In the genomic region with DNA sequence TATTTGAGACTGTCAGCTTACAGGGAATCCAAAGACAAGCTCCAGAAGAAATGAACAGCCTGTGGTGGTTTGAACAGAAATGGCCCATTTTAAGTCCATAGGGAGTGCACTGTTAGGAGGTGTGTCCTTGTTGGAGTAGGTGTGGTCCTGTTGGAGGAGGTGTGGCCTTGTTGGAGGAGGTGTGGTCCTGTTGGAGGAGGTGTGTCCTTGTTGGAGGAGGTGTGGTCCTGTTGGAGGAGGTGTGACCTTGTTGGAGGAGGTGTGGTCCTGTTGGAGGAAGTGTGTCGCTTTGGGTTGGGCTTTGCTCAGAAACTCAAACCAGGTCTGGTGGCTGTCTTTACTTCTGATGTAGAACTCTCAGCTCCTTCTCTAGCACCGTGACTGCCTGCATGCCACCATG, we compare ENCODE assay signal across 12 mouse cellular contexts. TPM values are rescaled to one million over a fixed set of nuclear protein-coding genes. Genes with fewer than 3 reads are reported as not detected.
DNase-seq lines count a peak whose midpoint lies in the region; ATAC-seq and TF ChIP-seq lines count a peak whose summit lies in the region.
"Had no signal": no experiment of that assay in that cellular context is flagged by ENCODE, and none has a peak within 500 bp of the region (broad histone marks: within the 10 kb centered on the region; RNA-seq: fewer than 3 reads in every experiment).

No protein-coding gene starts in this region.

- in situ Hi-C loops in CH12.LX (cut with MboI; ENCODE audit: low pct_ligation_motif_present, low pct_unique_long_range_greater_than_20kb, low sequenced_read_pairs) = no loop called here

- peak overlapping the region; percentile 70 for H3K4me2 ChIP-seq in CH12.LX (ENCODE audit: insufficient read depth, low read depth, poor library complexity, severe bottlenecking)
- H3K4me2 ChIP-seq in liver, embryonic 14.5 days (ENCODE audit: low read depth) = no peak overlapping the region
- no peak overlapping the region for H3K4me2 ChIP-seq in midbrain, embryonic 16.5 days (ENCODE audit: low read length)
- H3K4me2 ChIP-seq: limb, embryonic 12.5 days; midbrain, embryonic 11.5 days had no signal

- ATAC-seq in liver, embryonic 14.5 days (ENCODE audit: insufficient read depth) = peak; percentile 84
- no peak for ATAC-seq in midbrain, embryonic 16.5 days

- H3K79me2 ChIP-seq in CH12.LX (replicated peaks; ENCODE audit: control insufficient read depth, extremely low read depth, insufficient read depth, poor library complexity, severe bottlenecking) = no peaks in the 10 kb centered on the region

- 11% methylated on average over 2 of the region's 2 CpGs for WGBS in liver, embryonic 14.5 days (ENCODE audit: insufficient replicate concordance)
- 56% methylated on average over 2 of the region's 2 CpGs for WGBS in midbrain, embryonic 16.5 days

- H3K4me3 ChIP-seq in CH12.LX (replicated peaks in 1 of 3; ENCODE audit: low read depth in 2 of 3, low read length in 2 of 3, poor library complexity in 1 of 3) = peak overlapping the region in 2 of 3 experiments; percentile 31 to 32
- no peak overlapping the region for H3K4me3 ChIP-seq in liver, embryonic 14.5 days (ENCODE audit: insufficient read depth in 1 of 2, low read depth in 2 of 2, low read length in 2 of 2)
- H3K4me3 ChIP-seq in midbrain, embryonic 16.5 days (ENCODE audit: low read depth, low read length) = no peak overlapping the region
- H3K4me3 ChIP-seq: embryonic facial prominence, embryonic 10.5 days; limb, embryonic 12.5 days had no signal

- TF ChIP-seq CTCF in CH12.LX (conservative IDR thresholded peaks at IDR 0.05 in 1 of 2, IDR thresholded peaks at IDR 0.05 in 1 of 2; ENCODE audit: low read depth in 2 of 2, low read length in 2 of 2) = no peak
- no peak for TF ChIP-seq CTCF in liver, embryonic 14.5 days (IDR thresholded peaks at IDR 0.05; ENCODE audit: low read depth)

- no peak for TF ChIP-seq RAD21 in CH12.LX (IDR thresholded peaks at IDR 0.05; ENCODE audit: low read depth, low read length)

- dilution Hi-C loops in CH12.LX (cut with MboI; ENCODE audit: extremely low pct_ligation_motif_present, extremely low pct_unique_long_range_greater_than_20kb, low sequenced_read_pairs) = no loop called here

- H3K27ac ChIP-seq in CH12.LX (ENCODE audit: insufficient read depth, low read depth) = no peak overlapping the region
- no peak overlapping the region for H3K27ac ChIP-seq in liver, embryonic 14.5 days
- no peak overlapping the region for H3K27ac ChIP-seq in midbrain, embryonic 16.5 days (ENCODE audit: low read length)
- H3K27ac ChIP-seq: embryonic facial prominence, embryonic 10.5 days; limb, embryonic 12.5 days had no signal

- H3K4me1 ChIP-seq in CH12.LX (ENCODE audit: control insufficient read depth in 1 of 2, insufficient read depth in 2 of 2) = peaks cover 8 to 43% of the 10 kb centered on the region in 2 experiments
- H3K4me1 ChIP-seq in liver, embryonic 14.5 days (replicated peaks; ENCODE audit: control insufficient read depth in 2 of 2, insufficient read depth in 2 of 2, low read length in 1 of 2) = peaks cover 3 to 22% of the 10 kb centered on the region in 2 experiments
- peaks cover 10% of the 10 kb centered on the region for H3K4me1 ChIP-seq in midbrain, embryonic 16.5 days (ENCODE audit: control insufficient read depth, insufficient read depth, low read length)
- H3K4me1 ChIP-seq: limb, embryonic 12.5 days had no signal

- DNase-seq in CH12.LX (ENCODE audit: extremely low read depth) = peak; percentile 81
- peak; percentile 64 for DNase-seq in c-Kit-positive CD71-positive TER-119-positive erythroid progenitor cells, embryonic 14.5 days (ENCODE audit: low spot score)
- DNase-seq in liver, embryonic 14.5 days (ENCODE audit: low read depth in 3 of 3, low spot score in 3 of 3) = peak; percentile 46 to 61 (median 47)
- peak; percentile 70 to 72 for DNase-seq in spleen, postnatal 4 days (ENCODE audit: low spot score in 2 of 2)
- DNase-seq in kidney, postnatal 14 days = no peak
- no peak for DNase-seq in kidney, postnatal 4 days
- DNase-seq: heart, postnatal 10 days; kidney, postnatal 10 days had no signal

- no peaks in the 10 kb centered on the region for H3K36me3 ChIP-seq in CH12.LX (replicated peaks in 1 of 2; ENCODE audit: control insufficient read depth in 1 of 2, insufficient read depth in 1 of 2, low read length in 1 of 2)
- H3K36me3 ChIP-seq in liver, embryonic 14.5 days (replicated peaks; ENCODE audit: control insufficient read depth, insufficient read depth, low read depth) = no peaks in the 10 kb centered on the region
- H3K36me3 ChIP-seq in midbrain, embryonic 16.5 days (ENCODE audit: control insufficient read depth, insufficient read depth, low read length) = no peaks in the 10 kb centered on the region
- H3K36me3 ChIP-seq: embryonic facial prominence, embryonic 10.5 days; limb, embryonic 12.5 days had no signal

- TF ChIP-seq POLR2A in CH12.LX (IDR thresholded peaks at IDR 0.05; ENCODE audit: low read depth, low read length) = peak; percentile 45; the same call in 1 of the 2 replicates

- no peaks in the 10 kb centered on the region for H3K9me3 ChIP-seq in CH12.LX (replicated peaks; ENCODE audit: low read length)
- H3K9me3 ChIP-seq in liver, embryonic 14.5 days (ENCODE audit: control insufficient read depth, low read length) = no peaks in the 10 kb centered on the region
- H3K9me3 ChIP-seq in midbrain, embryonic 16.5 days (replicated peaks; ENCODE audit: control insufficient read depth, low read length, poor library complexity, severe bottlenecking) = no peaks in the 10 kb centered on the region
- H3K9me3 ChIP-seq: embryonic facial prominence, embryonic 10.5 days; limb, embryonic 12.5 days had no signal

- no peak for TF ChIP-seq EP300 in CH12.LX (IDR thresholded peaks at IDR 0.05; ENCODE audit: low read length)
- no peak for TF ChIP-seq EP300 in liver, embryonic 14.5 days (IDR thresholded peaks at IDR 0.05; ENCODE audit: low read depth)

- H3K27me3 ChIP-seq in CH12.LX (replicated peaks) = no peaks in the 10 kb centered on the region
- H3K27me3 ChIP-seq in liver, embryonic 14.5 days (ENCODE audit: control insufficient read depth, insufficient read depth, low read length) = no peaks in the 10 kb centered on the region
- H3K27me3 ChIP-seq in midbrain, embryonic 16.5 days (ENCODE audit: control insufficient read depth, insufficient read depth, low read depth, low read length) = no peaks in the 10 kb centered on the region
- H3K27me3 ChIP-seq: limb, embryonic 12.5 days had no signal

- no peak overlapping the region for H3K9ac ChIP-seq in CH12.LX (ENCODE audit: insufficient read depth, low read depth)
- H3K9ac ChIP-seq in liver, embryonic 14.5 days (replicated peaks) = no peak overlapping the region
- no peak overlapping the region for H3K9ac ChIP-seq in midbrain, embryonic 16.5 days (ENCODE audit: low read depth, low read length)
- H3K9ac ChIP-seq: limb, embryonic 12.5 days had no signal

TF ChIP-seq in CH12.LX, 34 proteins besides CTCF, POLR2A, EP300 and RAD21:
- TF ChIP-seq ELF1 (IDR thresholded peaks at IDR 0.05; ENCODE audit: low read depth, low read length) = 0 out of 2 replicates have a peak, but pooled peaks have one; percentile 41
- TF ChIP-seq PAX5 (IDR thresholded peaks at IDR 0.05; ENCODE audit: low read length) = no peak
- TF ChIP-seq KAT2A (IDR thresholded peaks at IDR 0.05; ENCODE audit: insufficient replicate concordance, low read length) = no peak
- TF ChIP-seq MAX (IDR thresholded peaks at IDR 0.05; ENCODE audit: low read length) = 0 out of 2 replicates have a peak, but pooled peaks have one; percentile 27
- TF ChIP-seq IRF4 (IDR thresholded peaks at IDR 0.05; ENCODE audit: low read depth, low read length) = no peak

RNA-seq across cellular contexts. Expression of a gene that starts 48.6 kb away (rescaled TPM):
- total RNA-seq in CH12.LX (2012; rRNA removed) (8.9 and 9.2 TPM in 2 replicates), CH12.LX (2014; rRNA removed) (7.2 and 9.7 TPM in 2 replicates)
- polyA plus RNA-seq in CH12.LX (2012; ENCODE audit: insufficient read length, low read depth) = 10.4 and 11.4 TPM in 2 replicates
- 4.2 and 5.7 TPM in 2 replicates for polyA plus RNA-seq in liver, embryonic 14.5 days (2012; rRNA removed)
- polyA plus RNA-seq in liver, embryonic 14.5 days (2014; fragmentation: Nextera tagmentation; extraction: Ambion mirVana) = 5.0 and 7.8 TPM in 2 replicates
- polyA plus RNA-seq in midbrain, embryonic 16.5 days (2015; fragmentation: Nextera tagmentation; extraction: Ambion mirVana) = 90.5 and 100 TPM in 2 replicates

Comparison
In these comparisons a context has a peak if more than half of its experiments do, and no peak if none do; other contexts are left out.
1. DNase-seq: peak in CH12.LX (single experiment), c-Kit-positive CD71-positive TER-119-positive erythroid progenitor cells, embryonic 14.5 days (single experiment), liver, embryonic 14.5 days (3 of 3) and spleen, postnatal 4 days (2 of 2); none in kidney, postnatal 14 days (single experiment) and kidney, postnatal 4 days (0 of 2).
2. H3K4me3 ChIP-seq: peak in CH12.LX (2 of 3); none in liver, embryonic 14.5 days (0 of 2) and midbrain, embryonic 16.5 days (single experiment).